Comparison of ENCODE assay signal across 18 mouse cellular contexts in the genomic region with DNA sequence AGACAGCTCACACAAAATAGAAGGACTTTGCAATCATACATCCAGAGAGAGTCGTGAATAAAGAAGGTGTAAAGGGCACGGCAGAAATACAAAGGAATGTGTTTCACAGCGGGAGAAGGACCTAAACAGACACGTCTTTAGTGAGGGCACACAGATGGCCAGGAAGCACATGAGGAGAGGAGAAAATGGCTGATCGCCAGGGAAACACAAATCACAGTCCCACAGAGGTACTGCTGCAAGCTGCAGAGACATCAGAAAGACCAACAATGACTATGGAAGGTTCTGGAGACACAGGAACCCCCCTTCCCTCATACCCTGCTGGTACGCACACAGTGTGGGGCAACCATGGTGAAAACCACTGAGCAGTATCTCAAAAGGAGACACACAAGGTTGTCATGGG. TPM values are rescaled to one million over a fixed set of nuclear protein-coding genes. Genes with fewer than 3 reads are reported as not detected.
A peak's percentile ranks its signal among the peaks of the same experiment; 100 is the strongest.
DNase-seq lines count a peak whose midpoint lies in the region; ATAC-seq and TF ChIP-seq lines count a peak whose summit lies in the region.
"Had no signal": no experiment of that assay in that cellular context is flagged by ENCODE, and none has a peak within 500 bp of the region (broad histone marks: within the 10 kb centered on the region; RNA-seq: fewer than 3 reads in every experiment).

No protein-coding gene starts in this region.

- H3K36me3 ChIP-seq in midbrain, embryonic 15.5 days (replicated peaks): no peaks in the 10 kb centered on the region
- H3K36me3 ChIP-seq: embryonic facial prominence, embryonic 13.5 days; forebrain, embryonic 10.5 days; heart, embryonic 12.5 days had no signal

- H3K4me3 ChIP-seq in cerebellum, adult 2 months (replicated peaks; ENCODE audit: insufficient read depth, low read depth, low read length): no peak overlapping the region
- H3K4me3 ChIP-seq in midbrain, embryonic 15.5 days: no peak overlapping the region
- H3K4me3 ChIP-seq: embryonic facial prominence, embryonic 13.5 days; forebrain, embryonic 10.5 days; gastrocnemius, adult 2 months; heart, embryonic 12.5 days had no signal

- 0 out of 2 replicates have a peak overlapping the region, but pooled peaks have one; percentile 22 for H3K27ac ChIP-seq in cerebellum, adult 2 months (ENCODE audit: insufficient read depth, low read length)
- H3K27ac ChIP-seq in midbrain, embryonic 15.5 days: no peak overlapping the region
- H3K27ac ChIP-seq: embryonic facial prominence, embryonic 13.5 days; forebrain, embryonic 10.5 days; gastrocnemius, adult 2 months had no signal

- H3K27me3 ChIP-seq in cerebellum, adult 2 months (ENCODE audit: control insufficient read depth, insufficient read depth, low read length): no peaks in the 10 kb centered on the region
- H3K27me3 ChIP-seq in midbrain, embryonic 15.5 days (replicated peaks): no peaks in the 10 kb centered on the region

- H3K9ac ChIP-seq in midbrain, embryonic 15.5 days: no peak overlapping the region
- H3K9ac ChIP-seq: embryonic facial prominence, embryonic 13.5 days; heart, embryonic 12.5 days had no signal

- ATAC-seq in midbrain, embryonic 15.5 days (replicated peaks): no peak
- ATAC-seq: forebrain, embryonic 14.5 days; hindbrain, embryonic 16.5 days; inflammation-experienced regulatory T-cells, adult 6 months; intestine, postnatal 0 days had no signal

- H3K4me2 ChIP-seq in midbrain, embryonic 15.5 days: no peak overlapping the region
- H3K4me2 ChIP-seq: embryonic facial prominence, embryonic 13.5 days; heart, embryonic 12.5 days had no signal

- TF ChIP-seq POLR2A in cerebellum, adult 2 months (IDR thresholded peaks at IDR 0.05; ENCODE audit: borderline replicate concordance, insufficient read depth, low read length): no peak

- no peaks in the 10 kb centered on the region for H3K9me3 ChIP-seq in midbrain, embryonic 15.5 days
- H3K9me3 ChIP-seq: embryonic facial prominence, embryonic 13.5 days; forebrain, embryonic 10.5 days; heart, embryonic 12.5 days had no signal

- no peak for TF ChIP-seq CTCF in cerebellum, adult 2 months (IDR thresholded peaks at IDR 0.05; ENCODE audit: borderline replicate concordance, insufficient read depth, low read depth, low read length)

- peak; percentile 87 for DNase-seq in brain, adult 2 months (ENCODE audit: low read depth, low spot score)
- DNase-seq in cerebellum, adult 2 months: peak; percentile 67 to 84
- peak; percentile 60 to 65 for DNase-seq in cerebellum, postnatal 10 days
- no peak for DNase-seq in retina, postnatal 1 day
- no peak for DNase-seq in urinary bladder, postnatal 14 days (ENCODE audit: low spot score)
- DNase-seq: adrenal gland, adult 8-10 months; gastrocnemius, adult 2 months; gastrocnemius, postnatal 25 days; heart, postnatal 36 days; kidney, adult 8-10 months had no signal

- H3K4me1 ChIP-seq in cerebellum, adult 2 months (ENCODE audit: control insufficient read depth, insufficient read depth, low read length): peaks cover 48% of the 10 kb centered on the region
- peaks cover 11% of the 10 kb centered on the region for H3K4me1 ChIP-seq in midbrain, embryonic 15.5 days
- H3K4me1 ChIP-seq: heart, embryonic 12.5 days had no signal

- WGBS in cerebellum, adult 2 months: 12% methylated on average over 6 of the region's 6 CpGs
- WGBS in midbrain, embryonic 15.5 days: 54% methylated on average over 6 of the region's 6 CpGs

RNA-seq across cellular contexts. Expression of a gene that starts 8.4 kb away (rescaled TPM):
- 143 and 154 TPM in 2 replicates for polyA plus RNA-seq in cerebellum, adult 2 months (2012; rRNA removed)
- 111 and 114 TPM in 2 replicates for polyA plus RNA-seq in midbrain, embryonic 15.5 days (2015; fragmentation: Nextera tagmentation; extraction: Ambion mirVana)
- polyA plus RNA-seq: inflammation-experienced regulatory T-cells, adult 6 months had no signal

Comparison
In these comparisons a context has a peak if more than half of its experiments do, and no peak if none do; other contexts are left out.
1. DNase-seq: peak in brain, adult 2 months (single experiment), cerebellum, adult 2 months (2 of 2) and cerebellum, postnatal 10 days (2 of 2); none in retina, postnatal 1 day (single experiment) and urinary bladder, postnatal 14 days (single experiment).